Mouse (Mus musculus) heart, embryonic 11.5 days (tissue): Measurements from ENCODE around the gene Mettl24. TPM values are rescaled to one million over a fixed set of nuclear protein-coding genes. Genes with fewer than 3 reads are reported as not detected.

Experiments
- ATAC-seq: fragments of 200-750 bp; cut with Nextera tagmentation; replicated peaks from 2 replicates; pipeline ENCODE4 v1.8.0; 2017; ENCODE audit warnings: moderate library complexity; ENCODE audit not compliant: insufficient number of reproducible peaks, low FRiP score, low TSS enrichment
- H3K27ac ChIP-seq: fragments of 300-500 bp; sonication (generic); 2 replicates; pipeline ENCODE4 v1.5.1; 2014; ENCODE audit warnings: mild to moderate bottlenecking, low read depth, low read length
- H3K27me3 ChIP-seq: fragments of 300-500 bp; sonication (generic); 2 replicates; pipeline ENCODE4 v1.6.1; 2014; ENCODE audit warnings: mild to moderate bottlenecking, low read length, mixed read lengths; ENCODE audit not compliant: control insufficient read depth, insufficient read depth
- H3K36me3 ChIP-seq: fragments of 300-500 bp; sonication (generic); 2 replicates; pipeline ENCODE4 v1.6.1; 2014; ENCODE audit warnings: mild to moderate bottlenecking, low read length, moderate library complexity, mixed read lengths; ENCODE audit not compliant: control insufficient read depth, insufficient read depth
- H3K4me1 ChIP-seq: fragments of 300-500 bp; sonication (generic); 2 replicates; pipeline ENCODE4 v1.6.1; 2014; ENCODE audit warnings: low read length; ENCODE audit not compliant: control insufficient read depth, insufficient read depth
- H3K4me2 ChIP-seq: fragments of 300-500 bp; sonication (generic); 2 replicates; pipeline ENCODE4 v1.6.1; 2014; ENCODE audit warnings: mild to moderate bottlenecking, moderate library complexity
- H3K4me3 ChIP-seq: fragments of 300-500 bp; sonication (generic); 2 replicates; pipeline ENCODE4 v1.5.1; 2014; ENCODE audit warnings: low read depth, low read length
- H3K9ac ChIP-seq: fragments of 300-500 bp; sonication (generic); 2 replicates; pipeline ENCODE4 v1.6.1; 2014; ENCODE audit warnings: mild to moderate bottlenecking, low read depth, low read length, moderate library complexity
- H3K9me3 ChIP-seq: fragments of 300-500 bp; sonication (generic); replicated peaks from 2 replicates; pipeline ENCODE4 v1.6.1; 2016; ENCODE audit warnings: low read length; ENCODE audit not compliant: control insufficient read depth
- WGBS: fragments of 180-500 bp; shearing (Covaris S2); extraction: QIAGEN DNeasy Blood & Tissue Kit; methylation state at CpG from one replicate; pipeline ENCODE4 v1.1.7; 2014; ENCODE audit not compliant: insufficient replicate concordance; 5-methylcytosine and 5-hydroxymethylcytosine counted together
- polyA plus RNA-seq: library from polyadenylated mRNA; unstranded; fragments of >200 nt; fragmentation: Nextera tagmentation; extraction: Ambion mirVana; gene quantifications from 2 replicates; pipeline ENCODE4 v1.2.1, GENCODE M21; 2014

Mettl24 gene
- polyA plus RNA-seq, 1 experiment from 2014 or later = 2.0 TPM

DNA sequence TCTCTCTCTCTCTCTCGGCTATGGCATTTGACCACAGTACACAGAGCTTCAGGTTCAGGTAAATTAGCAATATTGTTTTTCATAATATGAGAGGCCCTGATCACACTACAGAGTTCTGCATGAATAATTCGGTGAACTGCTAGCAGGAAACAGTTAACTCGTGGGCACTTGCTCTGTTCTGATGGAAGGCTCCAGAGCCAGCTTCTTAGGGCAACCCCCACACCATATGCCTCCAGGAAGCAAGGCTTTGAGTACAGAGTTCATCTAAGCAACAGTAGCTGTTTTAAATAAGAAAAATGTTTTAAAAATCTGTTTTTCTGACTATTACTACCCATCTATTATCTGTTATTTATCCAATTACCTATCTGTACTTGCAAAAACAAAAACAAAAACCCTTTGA, 50.2 kb downstream of the Mettl24 start:
- Histone ChIP-seq H3K9me3 (no peaks in the 10 kb centered on the region), H3K27ac (no peak overlapping the region), H3K36me3 (no peaks in the 10 kb centered on the region), H3K27me3 (no peaks in the 10 kb centered on the region), H3K4me3 (no peak overlapping the region), H3K4me2 (no peak overlapping the region), H3K4me1 (peaks cover 8% of the 10 kb centered on the region; the same call in 1 of the 2 replicates), H3K9ac (no peak overlapping the region)
- ATAC-seq = no peak
- WGBS = 71% methylated on average over 3 of the region's 3 CpGs

GRCm38 (mm10) chr10:40736172-40736571, 53.1 kb downstream of the Mettl24 start:
- ATAC-seq = no peak
- Histone ChIP-seq H3K9me3 (no peaks in the 10 kb centered on the region), H3K9ac (no peak overlapping the region), H3K27me3 (no peaks in the 10 kb centered on the region), H3K36me3 (no peaks in the 10 kb centered on the region), H3K4me3 (no peak overlapping the region), H3K27ac (no peak overlapping the region), H3K4me1 (peaks cover 8% of the 10 kb centered on the region; the same call in 1 of the 2 replicates), H3K4me2 (no peak overlapping the region)
- WGBS = 70% methylated on average over 6 of the region's 6 CpGs

- Histone ChIP-seq H3K4me2 (peak overlapping the region; percentile 64), H3K9ac (no peak overlapping the region), H3K27me3 (no peaks in the 10 kb centered on the region), H3K4me3 (peak overlapping the region; percentile 11; the same call in 1 of the 2 replicates), H3K4me1 (peaks cover 8% of the 10 kb centered on the region; the same call in 1 of the 2 replicates), H3K27ac (peak overlapping the region; percentile 63), H3K36me3 (no peaks in the 10 kb centered on the region), H3K9me3 (no peaks in the 10 kb centered on the region)
- peak; percentile 31; the same call in 1 of the 2 replicates for ATAC-seq
- WGBS = 39% methylated on average over 22 of the region's 22 CpGs
Measured at GRCm38 (mm10) chr10:40737274-40738112, 54.4 kb downstream of the Mettl24 start.

- no peaks in the 10 kb centered on the region for H3K9me3 ChIP-seq
- WGBS = 10% methylated on average over 3 of the region's 3 CpGs
- ATAC-seq = no peak; the same call in 1 of the 2 replicates
- peaks cover 8% of the 10 kb centered on the region; the same call in 1 of the 2 replicates for H3K4me1 ChIP-seq
- no peaks in the 10 kb centered on the region for H3K36me3 ChIP-seq
- no peak overlapping the region for H3K27ac ChIP-seq
- no peaks in the 10 kb centered on the region for H3K27me3 ChIP-seq
- H3K4me2 ChIP-seq = no peak overlapping the region
- no peak overlapping the region for H3K4me3 ChIP-seq
- H3K9ac ChIP-seq = no peak overlapping the region
Measured at GRCm38 (mm10) chr10:40740696-40741095, 57.6 kb downstream of the Mettl24 start.

DNA sequence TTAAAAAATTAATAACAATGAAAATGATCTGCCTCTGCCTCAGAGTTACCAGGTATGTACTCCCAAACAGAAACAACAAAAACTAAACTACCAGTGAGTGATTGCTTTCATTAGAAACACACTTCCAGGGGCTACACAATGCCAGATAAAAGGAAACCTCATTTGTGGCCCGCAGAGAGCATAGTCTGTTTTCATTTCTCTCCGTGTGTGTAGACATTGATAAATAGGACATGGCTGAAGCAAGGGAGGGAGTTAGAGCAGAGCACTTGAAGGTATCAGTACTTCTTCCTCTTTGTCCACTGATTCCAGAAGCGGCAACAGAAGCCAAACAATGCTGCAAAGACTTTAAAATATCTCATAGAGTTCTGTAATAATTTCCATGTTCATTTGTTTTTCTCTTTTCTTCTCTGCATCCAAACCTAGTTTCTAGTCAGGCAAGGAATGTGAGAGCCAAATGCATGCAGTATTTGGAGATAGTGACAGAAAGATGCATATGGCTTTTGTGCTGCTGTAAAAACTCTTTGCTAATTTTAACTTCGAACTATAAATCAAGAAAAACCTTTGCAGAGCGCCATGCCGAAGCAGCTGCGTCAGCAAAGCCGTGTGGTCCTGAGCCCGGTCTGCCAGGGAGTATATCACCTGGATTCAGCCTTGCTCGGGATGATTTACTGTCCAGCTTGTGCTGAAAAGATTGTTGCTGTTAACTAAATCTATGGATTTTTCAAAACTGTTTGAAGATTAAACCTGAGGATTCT, 67.4 kb downstream of the Mettl24 start:
- whole genome bisulfite sequencing = 54% methylated on average over 10 of the region's 10 CpGs
- H3K9ac ChIP-seq = no peak overlapping the region

GRCm38 (mm10) chr10:40751157-40751556, 68.1 kb downstream of the Mettl24 start:
- Histone ChIP-seq H3K27me3 (no peaks in the 10 kb centered on the region), H3K9me3 (no peaks in the 10 kb centered on the region), H3K4me2 (no peak overlapping the region), H3K4me1 (no peaks in the 10 kb centered on the region), H3K27ac (no peak overlapping the region), H3K36me3 (no peaks in the 10 kb centered on the region), H3K4me3 (no peak overlapping the region), H3K9ac (no peak overlapping the region)
- 71% methylated on average over 13 of the region's 13 CpGs for WGBS
- ATAC-seq = no peak

More for the DNA sequence above, 67.4 kb downstream of the Mettl24 start:
- no peaks in the 10 kb centered on the region for H3K27me3 ChIP-seq
- no peaks in the 10 kb centered on the region for H3K4me1 ChIP-seq
- ATAC-seq = no peak
- no peak overlapping the region for H3K4me2 ChIP-seq
- no peaks in the 10 kb centered on the region for H3K36me3 ChIP-seq
- no peak overlapping the region for H3K4me3 ChIP-seq
- H3K9me3 ChIP-seq = no peaks in the 10 kb centered on the region
- H3K27ac ChIP-seq = no peak overlapping the region

GRCm38 (mm10) chr10:40753036-40753435, 70.0 kb downstream of the Mettl24 start:
- WGBS = 66% methylated on average over 3 of the region's 3 CpGs
- Histone ChIP-seq H3K4me3 (no peak overlapping the region), H3K36me3 (no peaks in the 10 kb centered on the region), H3K4me1 (no peaks in the 10 kb centered on the region), H3K9ac (no peak overlapping the region), H3K27me3 (no peaks in the 10 kb centered on the region), H3K9me3 (no peaks in the 10 kb centered on the region), H3K4me2 (no peak overlapping the region), H3K27ac (no peak overlapping the region)
- no peak for ATAC-seq

DNA sequence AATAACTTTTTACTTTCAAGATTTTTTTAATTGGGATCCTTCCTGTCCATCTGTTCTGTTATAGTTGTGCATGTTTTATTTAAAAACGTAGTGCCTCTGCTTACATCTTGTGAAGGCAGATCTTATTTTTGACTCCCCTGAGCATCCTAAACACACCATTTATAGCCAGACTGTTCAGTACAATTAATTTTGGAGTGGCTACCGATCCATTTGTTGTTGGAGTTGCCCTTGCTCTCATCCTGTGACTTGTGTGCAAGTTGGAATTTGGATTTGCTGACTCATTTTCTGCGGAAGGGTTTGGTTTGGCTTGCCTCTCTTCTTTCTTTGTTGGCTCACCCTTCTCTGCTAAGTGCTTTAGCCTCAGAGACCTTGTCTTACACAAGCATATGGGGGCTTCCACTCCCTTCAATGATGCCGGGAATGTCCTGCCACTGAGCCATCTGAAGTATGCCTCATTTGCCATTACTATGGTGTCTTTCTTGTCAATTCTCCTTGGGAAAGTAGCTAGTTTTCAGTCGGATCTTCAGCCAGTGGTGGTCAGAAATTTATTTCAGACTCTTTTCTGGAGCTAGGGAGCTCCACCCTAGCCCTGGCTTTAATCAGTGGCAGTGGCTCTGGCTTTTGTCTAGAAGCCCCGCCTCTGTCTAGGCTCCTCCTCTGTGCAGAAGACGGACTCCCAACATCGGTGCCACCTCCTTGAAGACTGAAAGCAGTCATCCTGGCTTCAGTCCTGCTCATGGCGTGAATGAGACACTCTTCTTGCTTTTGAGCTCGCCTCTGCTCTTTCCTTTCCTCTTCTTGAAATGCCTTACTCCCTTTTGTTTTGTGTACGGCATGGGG, 75.3 kb downstream of the Mettl24 start:
- no peaks in the 10 kb centered on the region for H3K9me3 ChIP-seq
- peaks cover 5% of the 10 kb centered on the region; the same call in 1 of the 2 replicates for H3K4me1 ChIP-seq
- H3K27ac ChIP-seq = peak overlapping the region; percentile 41; the same call in 1 of the 2 replicates
- no peaks in the 10 kb centered on the region for H3K27me3 ChIP-seq
- no peak for ATAC-seq
- H3K4me3 ChIP-seq = no peak overlapping the region
- no peak overlapping the region for H3K9ac ChIP-seq
- no peaks in the 10 kb centered on the region for H3K36me3 ChIP-seq
- 50% methylated on average over 11 of the region's 11 CpGs for WGBS
- H3K4me2 ChIP-seq = peak overlapping the region; percentile 24
